Mouse (Mus musculus) stomach, embryonic 16.5 days (tissue): Measurements from ENCODE around the gene Zcchc14. TPM values are rescaled to one million over a fixed set of nuclear protein-coding genes. Genes with fewer than 3 reads are reported as not detected.
A peak's percentile ranks its signal among the peaks of the same experiment; 100 is the strongest.

Experiments
- ATAC-seq: fragments of 200-750 bp; cut with Nextera tagmentation; 2 replicates; pipeline ENCODE4 v1.8.0; 2017; ENCODE audit warnings: moderate number of reproducible peaks, moderate TSS enrichment; ENCODE audit not compliant: insufficient read depth, low FRiP score
- H3K27ac ChIP-seq: fragments of 300-500 bp; sonication (generic); 2 replicates; pipeline ENCODE4 v1.5.1; 2014; ENCODE audit warnings: low read length
- H3K27me3 ChIP-seq: fragments of 300-500 bp; sonication (generic); 2 replicates; pipeline ENCODE4 v1.6.1; 2014; ENCODE audit warnings: low read length, control low read depth, mixed read lengths; ENCODE audit not compliant: control insufficient read depth, insufficient read depth
- H3K36me3 ChIP-seq: fragments of 300-500 bp; sonication (generic); 2 replicates; pipeline ENCODE4 v1.6.1; 2014; ENCODE audit warnings: low read length; ENCODE audit not compliant: control insufficient read depth, insufficient read depth
- H3K4me1 ChIP-seq: fragments of 300-500 bp; sonication (generic); 2 replicates; pipeline ENCODE4 v1.6.1; 2014; ENCODE audit warnings: low read length, control low read depth, mixed read lengths; ENCODE audit not compliant: control insufficient read depth, insufficient read depth
- H3K4me2 ChIP-seq: fragments of 300-500 bp; sonication (generic); 2 replicates; pipeline ENCODE4 v1.6.1; 2014; ENCODE audit warnings: low read depth, low read length, mixed read lengths
- H3K4me3 ChIP-seq: fragments of 300-500 bp; sonication (generic); replicated peaks from 2 replicates; pipeline ENCODE4 v1.5.1; 2014; ENCODE audit warnings: mild to moderate bottlenecking, low read length
- H3K9ac ChIP-seq: fragments of 300-500 bp; sonication (generic); 2 replicates; pipeline ENCODE4 v1.6.1; 2014; ENCODE audit warnings: low read length
- H3K9me3 ChIP-seq: fragments of 300-500 bp; sonication (generic); replicated peaks from 2 replicates; pipeline ENCODE4 v1.6.1; 2016; ENCODE audit warnings: low read length, control low read depth; ENCODE audit not compliant: control insufficient read depth
- whole genome bisulfite sequencing: fragments of 180-500 bp; shearing (Covaris S2); extraction: QIAGEN DNeasy Blood & Tissue Kit; methylation state at CpG from one replicate; pipeline ENCODE4 v1.1.7; 2014; 5-methylcytosine and 5-hydroxymethylcytosine counted together
- polyA plus RNA-seq: library from polyadenylated mRNA; unstranded; fragments of >200 nt; fragmentation: Nextera tagmentation; extraction: Ambion mirVana; gene quantifications from 2 replicates; pipeline ENCODE4 v1.2.1, GENCODE M21; 2015

The Zcchc14 gene
- polyA plus RNA-seq, 1 experiment from 2014 or later, result 13.2 TPM

GRCm38 (mm10) chr8:121621879-121622278 lies 30.8 kb downstream of the Zcchc14 start:
- Histone ChIP-seq H3K4me3 (no peak overlapping the region), H3K4me2 (no peak overlapping the region), H3K27ac (no peak overlapping the region), H3K27me3 (no peaks in the 10 kb centered on the region), H3K9ac (no peak overlapping the region), H3K4me1 (peaks cover 36% of the 10 kb centered on the region), H3K9me3 (no peaks in the 10 kb centered on the region), H3K36me3 (no peaks in the 10 kb centered on the region)
- 70% methylated on average over 1 of the region's 1 CpGs for WGBS
- no peak for ATAC-seq

- no peak overlapping the region for H3K9ac ChIP-seq
- no peaks in the 10 kb centered on the region for H3K27me3 ChIP-seq
- H3K36me3 ChIP-seq, result no peaks in the 10 kb centered on the region
- WGBS, result 69% methylated on average over 12 of the region's 12 CpGs
- H3K4me2 ChIP-seq, result no peak overlapping the region
- no peak overlapping the region for H3K27ac ChIP-seq
- no peak overlapping the region for H3K4me3 ChIP-seq
- ATAC-seq, result no peak
- H3K4me1 ChIP-seq, result peaks cover 36% of the 10 kb centered on the region
- H3K9me3 ChIP-seq, result no peaks in the 10 kb centered on the region
These were observed 31.7 kb downstream of the Zcchc14 start for GRCm38 (mm10) chr8:121620801-121621516.

GRCm38 (mm10) chr8:121619401-121619995 lies 33.2 kb downstream of the Zcchc14 start:
- peak; percentile 74 for ATAC-seq

GRCm38 (mm10) chr8:121613419-121613818 lies 39.3 kb downstream of the Zcchc14 start:
- Histone ChIP-seq H3K27me3 (no peaks in the 10 kb centered on the region), H3K27ac (no peak overlapping the region), H3K36me3 (peaks cover 4% of the 10 kb centered on the region; the same call in 1 of the 2 replicates), H3K9me3 (no peaks in the 10 kb centered on the region), H3K4me2 (no peak overlapping the region), H3K9ac (no peak overlapping the region), H3K4me3 (no peak overlapping the region), H3K4me1 (peaks cover 3% of the 10 kb centered on the region; the same call in 1 of the 2 replicates)
- no peak for ATAC-seq

More at GRCm38 (mm10) chr8:121619401-121619995, 33.2 kb downstream of the Zcchc14 start:
- peaks cover 36% of the 10 kb centered on the region for H3K4me1 ChIP-seq
- H3K4me3 ChIP-seq, result no peak overlapping the region
- peak overlapping the region; percentile 57 for H3K27ac ChIP-seq
- no peak overlapping the region for H3K9ac ChIP-seq
- no peaks in the 10 kb centered on the region for H3K36me3 ChIP-seq
- no peaks in the 10 kb centered on the region for H3K27me3 ChIP-seq
- no peaks in the 10 kb centered on the region for H3K9me3 ChIP-seq
- 32% methylated on average over 7 of the region's 7 CpGs for WGBS
- no peak overlapping the region for H3K4me2 ChIP-seq

GRCm38 (mm10) chr8:121609916-121610315 lies 42.8 kb downstream of the Zcchc14 start:
- Histone ChIP-seq H3K27me3 (no peaks in the 10 kb centered on the region), H3K4me1 (no peaks in the 10 kb centered on the region), H3K9ac (no peak overlapping the region), H3K27ac (no peak overlapping the region), H3K36me3 (peaks cover 8% of the 10 kb centered on the region), H3K9me3 (no peaks in the 10 kb centered on the region), H3K4me2 (no peak overlapping the region), H3K4me3 (no peak overlapping the region)
- no peak for ATAC-seq
- WGBS, result 89% methylated on average over 11 of the region's 11 CpGs

GRCm38 (mm10) chr8:121609251-121609650 lies 43.5 kb downstream of the Zcchc14 start:
- Histone ChIP-seq H3K27me3 (no peaks in the 10 kb centered on the region), H3K4me2 (no peak overlapping the region), H3K4me1 (no peaks in the 10 kb centered on the region), H3K9ac (no peak overlapping the region), H3K9me3 (no peaks in the 10 kb centered on the region), H3K4me3 (no peak overlapping the region), H3K36me3 (peaks cover 11% of the 10 kb centered on the region), H3K27ac (no peak overlapping the region)
- ATAC-seq, result no peak
- WGBS, result 89% methylated on average over 15 of the region's 15 CpGs

- Histone ChIP-seq H3K4me3 (no peak overlapping the region), H3K36me3 (peaks cover 16% of the 10 kb centered on the region), H3K9me3 (no peaks in the 10 kb centered on the region), H3K4me1 (no peaks in the 10 kb centered on the region), H3K9ac (no peak overlapping the region), H3K27me3 (no peaks in the 10 kb centered on the region), H3K4me2 (no peak overlapping the region), H3K27ac (no peak overlapping the region)
- WGBS, result 87% methylated on average over 5 of the region's 5 CpGs
- ATAC-seq, result no peak
These were observed 45.0 kb downstream of the Zcchc14 start for GRCm38 (mm10) chr8:121607661-121608060.

- Histone ChIP-seq H3K27ac (no peak overlapping the region), H3K9ac (no peak overlapping the region), H3K27me3 (no peaks in the 10 kb centered on the region), H3K36me3 (peaks cover 18% of the 10 kb centered on the region), H3K9me3 (no peaks in the 10 kb centered on the region), H3K4me2 (no peak overlapping the region), H3K4me3 (no peak overlapping the region), H3K4me1 (no peaks in the 10 kb centered on the region)
- 93% methylated on average over 12 of the region's 12 CpGs for WGBS
- ATAC-seq, result no peak
These were observed 48.9 kb downstream of the Zcchc14 start for GRCm38 (mm10) chr8:121603801-121604200.

GRCm38 (mm10) chr8:121602860-121603259 lies 49.8 kb downstream of the Zcchc14 start:
- Histone ChIP-seq H3K4me2 (no peak overlapping the region), H3K9me3 (no peaks in the 10 kb centered on the region), H3K27ac (no peak overlapping the region), H3K4me3 (no peak overlapping the region), H3K27me3 (no peaks in the 10 kb centered on the region), H3K4me1 (no peaks in the 10 kb centered on the region), H3K9ac (no peak overlapping the region), H3K36me3 (peaks cover 17% of the 10 kb centered on the region; the same call in 1 of the 2 replicates)
- ATAC-seq, result peak; percentile 15; the same call in 1 of the 2 replicates
- 31% methylated on average over 3 of the region's 3 CpGs for WGBS
